13 mouse cellular contexts compared by ENCODE assay signal in genomic region chr8:65618966-65619365, GRCm38 (mm10). TPM values are rescaled to one million over a fixed set of nuclear protein-coding genes. Genes with fewer than 3 reads are reported as not detected.
DNase-seq lines count a peak whose midpoint lies in the region; ATAC-seq and TF ChIP-seq lines count a peak whose summit lies in the region.
"Had no signal": no experiment of that assay in that cellular context is flagged by ENCODE, and none has a peak within 500 bp of the region (broad histone marks: within the 10 kb centered on the region; RNA-seq: fewer than 3 reads in every experiment).

No protein-coding gene starts in this region.

- no peak overlapping the region for H3K27ac ChIP-seq in neural tube, embryonic 12.5 days
- no peak overlapping the region for H3K27ac ChIP-seq in forebrain, embryonic 16.5 days (ENCODE audit: low read length)
- H3K27ac ChIP-seq in neural tube, embryonic 14.5 days (ENCODE audit: low read depth, low read length) = no peak overlapping the region
- no peak overlapping the region for H3K27ac ChIP-seq in gastrocnemius, adult 2 months
- H3K27ac ChIP-seq: limb, embryonic 13.5 days had no signal

- ATAC-seq in neural tube, embryonic 12.5 days (ENCODE audit: low FRiP score, low read depth) = no peak
- no peak for ATAC-seq in forebrain, embryonic 16.5 days
- no peak for ATAC-seq in neural tube, embryonic 14.5 days (ENCODE audit: low read depth)

- peak overlapping the region; percentile 56 for H3K4me2 ChIP-seq in neural tube, embryonic 12.5 days (replicated peaks)
- peak overlapping the region; percentile 78 for H3K4me2 ChIP-seq in forebrain, embryonic 16.5 days (ENCODE audit: low read length)
- H3K4me2 ChIP-seq in neural tube, embryonic 14.5 days (ENCODE audit: low read depth, low read length) = peak overlapping the region; percentile 57
- H3K4me2 ChIP-seq: lung, embryonic 14.5 days had no signal

- H3K27me3 ChIP-seq in neural tube, embryonic 12.5 days (replicated peaks) = peaks cover 14% of the 10 kb centered on the region; the same call in 1 of the 2 replicates
- H3K27me3 ChIP-seq in forebrain, embryonic 16.5 days (replicated peaks; ENCODE audit: control insufficient read depth, insufficient read depth, low read length) = no peaks in the 10 kb centered on the region
- H3K27me3 ChIP-seq in neural tube, embryonic 14.5 days (ENCODE audit: control insufficient read depth, insufficient read depth, low read length) = peaks cover 2% of the 10 kb centered on the region; the same call in 1 of the 2 replicates

- WGBS in neural tube, embryonic 12.5 days = 39% methylated on average over 7 of the region's 7 CpGs
- WGBS in forebrain, embryonic 16.5 days = 16% methylated on average over 7 of the region's 7 CpGs
- 30% methylated on average over 7 of the region's 7 CpGs for WGBS in neural tube, embryonic 14.5 days

- no peak overlapping the region for H3K4me3 ChIP-seq in neural tube, embryonic 12.5 days
- peak overlapping the region; percentile 71 for H3K4me3 ChIP-seq in forebrain, embryonic 16.5 days (replicated peaks; ENCODE audit: low read length)
- peak overlapping the region; percentile 50 for H3K4me3 ChIP-seq in neural tube, embryonic 14.5 days (ENCODE audit: low read depth, low read length)
- H3K4me3 ChIP-seq in gastrocnemius, adult 2 months = no peak overlapping the region
- H3K4me3 ChIP-seq: limb, embryonic 13.5 days had no signal

- intact Hi-C loops in gastrocnemius, adult 2 months (cut with DNase I) = no loop called here

- no peaks in the 10 kb centered on the region for H3K9me3 ChIP-seq in neural tube, embryonic 12.5 days
- no peaks in the 10 kb centered on the region for H3K9me3 ChIP-seq in forebrain, embryonic 16.5 days (ENCODE audit: control insufficient read depth, low read length)
- H3K9me3 ChIP-seq in neural tube, embryonic 14.5 days (ENCODE audit: control insufficient read depth, low read length) = no peaks in the 10 kb centered on the region
- H3K9me3 ChIP-seq: limb, embryonic 13.5 days had no signal

- DNase-seq in neural tube, embryonic 10.5 days (ENCODE audit: extremely low spot score, low spot score) = no peak
- DNase-seq in left cerebral cortex, adult 18-20 months (ENCODE audit: low spot score in 2 of 2) = peak; percentile 7 to 13
- no peak for DNase-seq in ovary, postnatal 36 days (ENCODE audit: low spot score)
- no peak for DNase-seq in gastrocnemius, adult 2 months
- DNase-seq in thymus, postnatal 25 days = no peak
- DNase-seq: adrenal gland, postnatal 25 days; gastrocnemius, postnatal 14 days; kidney, postnatal 10 days; lung, embryonic 14.5 days had no signal

- no peak for TF ChIP-seq CTCF in gastrocnemius, adult 2 months (IDR thresholded peaks at IDR 0.05)

- H3K36me3 ChIP-seq in neural tube, embryonic 12.5 days = no peaks in the 10 kb centered on the region
- no peaks in the 10 kb centered on the region for H3K36me3 ChIP-seq in forebrain, embryonic 16.5 days (ENCODE audit: control insufficient read depth, insufficient read depth)
- no peaks in the 10 kb centered on the region for H3K36me3 ChIP-seq in neural tube, embryonic 14.5 days (ENCODE audit: control insufficient read depth, insufficient read depth, low read length)
- H3K36me3 ChIP-seq: limb, embryonic 13.5 days had no signal

- no peak overlapping the region for H3K9ac ChIP-seq in neural tube, embryonic 12.5 days
- peak overlapping the region; percentile 86 for H3K9ac ChIP-seq in forebrain, embryonic 16.5 days (replicated peaks; ENCODE audit: low read depth, low read length)
- H3K9ac ChIP-seq in neural tube, embryonic 14.5 days (replicated peaks; ENCODE audit: low read depth, low read length) = peak overlapping the region; percentile 68; the same call in 1 of the 2 replicates
- H3K9ac ChIP-seq: limb, embryonic 13.5 days; lung, embryonic 14.5 days had no signal

- no peaks in the 10 kb centered on the region for H3K4me1 ChIP-seq in neural tube, embryonic 12.5 days
- H3K4me1 ChIP-seq in forebrain, embryonic 16.5 days (replicated peaks; ENCODE audit: control insufficient read depth, insufficient read depth, low read length) = peaks cover 6% of the 10 kb centered on the region
- H3K4me1 ChIP-seq in neural tube, embryonic 14.5 days (ENCODE audit: control insufficient read depth, insufficient read depth, low read length) = no peaks in the 10 kb centered on the region
- H3K4me1 ChIP-seq: limb, embryonic 13.5 days had no signal

RNA-seq across cellular contexts. Expression of gene March1, which starts 1.3 kb away (rescaled TPM):
- 9.5 and 11.3 TPM in 2 replicates for polyA plus RNA-seq in neural tube, embryonic 12.5 days (2016; fragmentation: Nextera tagmentation; extraction: Ambion mirVana)
- polyA plus RNA-seq in forebrain, embryonic 16.5 days (2015; fragmentation: Nextera tagmentation; extraction: Ambion mirVana) = 23.2 and 38.1 TPM in 2 replicates
- 10 to 100 TPM; 33.8 to 40.0 TPM for total RNA-seq in left cerebral cortex, adult 18-20 months (2021)
- polyA plus RNA-seq in neural tube, embryonic 14.5 days (2014; fragmentation: Nextera tagmentation; extraction: Ambion mirVana) = 50.6 and 65.8 TPM in 2 replicates
- total RNA-seq in gastrocnemius, adult 2 months (2021) = under 1 TPM; 0.20 to 0.42 TPM

Comparison
In these comparisons a context has a peak if more than half of its experiments do, and no peak if none do; other contexts are left out.
1. H3K4me3 ChIP-seq: peak in forebrain, embryonic 16.5 days (single experiment) and neural tube, embryonic 14.5 days (single experiment); none in neural tube, embryonic 12.5 days (single experiment) and gastrocnemius, adult 2 months (single experiment).
2. DNase-seq: peak in left cerebral cortex, adult 18-20 months (2 of 2); none in neural tube, embryonic 10.5 days (single experiment), ovary, postnatal 36 days (single experiment), gastrocnemius, adult 2 months (single experiment) and thymus, postnatal 25 days (single experiment).
3. Peak in every context shown above with its lines, with median percentiles within 50 percentile points of each other: H3K4me2 ChIP-seq.